Mouse (Mus musculus) kidney, adult 2 months (tissue): ENCODE data around the gene Lyrm1. TPM values are rescaled to one million over a fixed set of nuclear protein-coding genes. Genes with fewer than 3 reads are reported as not detected.

Source experiments
- DNase-seq: peaks from one replicate; pipeline ENCODE4 v3.0.0; 2021
- H3K27ac ChIP-seq: fragments of 200-500 bp; 2 replicates; pipeline ENCODE4 v1.5.1; 2012; ENCODE audit warnings: low read depth, low read length, control low read depth, inconsistent platforms; ENCODE audit not compliant: insufficient read depth
- H3K27me3 ChIP-seq: fragments of 200-500 bp; replicated peaks from 2 replicates; pipeline ENCODE4 v1.6.1; 2012; ENCODE audit warnings: mild to moderate bottlenecking, moderate library complexity, low read length, inconsistent platforms; ENCODE audit not compliant: control insufficient read depth, insufficient read depth
- H3K36me3 ChIP-seq: fragments of 200-500 bp; 2 replicates; pipeline ENCODE4 v1.6.1; 2012; ENCODE audit warnings: mild to moderate bottlenecking, moderate library complexity, low read length, inconsistent platforms; ENCODE audit not compliant: control insufficient read depth, insufficient read depth
- H3K4me1 ChIP-seq: fragments of 200-500 bp; 2 replicates; pipeline ENCODE4 v1.6.1; 2011; ENCODE audit warnings: low read length; ENCODE audit not compliant: control insufficient read depth, insufficient read depth
- H3K4me3 ChIP-seq: fragments of 200-500 bp; 2 replicates; pipeline ENCODE4 v1.5.1; 2011; ENCODE audit warnings: mild to moderate bottlenecking, low read depth, low read length, control low read depth; ENCODE audit not compliant: insufficient read depth
- CTCF ChIP-seq: fragments of 200-500 bp; conservative IDR thresholded peaks from 2 replicates; pipeline ENCODE4 v1.5.1; 2011; ENCODE audit warnings: low read depth, mild to moderate bottlenecking, control low read depth, low read length, moderate library complexity, mixed read lengths; ENCODE audit not compliant: insufficient read depth, insufficient read length
- POLR2A ChIP-seq: fragments of 200-500 bp; IDR thresholded peaks from one replicate; pipeline ENCODE4 v1.6.1; 2011; ENCODE audit warnings: low read depth, low read length, control low read depth
- WGBS: fragments of 180-500 bp; shearing (Covaris S2); methylation state at CpG from one replicate; pipeline ENCODE4 v1.1.7; 2018; 5-methylcytosine and 5-hydroxymethylcytosine counted together
- polyA plus RNA-seq: library from polyadenylated mRNA; depleted of rRNA; stranded (reverse); fragments of >200 nt; gene quantifications from 2 replicates; pipeline ENCODE4 v1.2.3, GENCODE M21; 2012

The Lyrm1 gene
- polyA plus RNA-seq, 1 experiment, result 6.7 TPM

- TF ChIP-seq POLR2A (no peak), CTCF (no peak)
- H3K36me3 ChIP-seq, result no peaks in the 10 kb centered on the region
- WGBS, result 81% methylated on average over 5 of the region's 5 CpGs
These were observed 31.2 kb upstream of the Lyrm1 start for GRCm38 (mm10) chr7:119864500-119864899.

GRCm38 (mm10) chr7:119866136-119866535, 29.5 kb upstream of the Lyrm1 start:
- TF ChIP-seq POLR2A (no peak), CTCF (no peak)
- H3K36me3 ChIP-seq, result no peaks in the 10 kb centered on the region; the same call in 1 of the 2 replicates
- DNase-seq, result no peak
- no peaks in the 10 kb centered on the region for H3K27me3 ChIP-seq
- WGBS, result 11% methylated on average over 1 of the region's 1 CpGs
- H3K4me1 ChIP-seq, result peaks cover 18% of the 10 kb centered on the region
- no peak overlapping the region for H3K4me3 ChIP-seq
- no peak overlapping the region for H3K27ac ChIP-seq

More at GRCm38 (mm10) chr7:119864500-119864899, 31.2 kb upstream of the Lyrm1 start:
- H3K4me3 ChIP-seq, result no peak overlapping the region
- H3K27me3 ChIP-seq, result no peaks in the 10 kb centered on the region
- no peak overlapping the region for H3K27ac ChIP-seq
- H3K4me1 ChIP-seq, result peaks cover 23% of the 10 kb centered on the region
- no peak for DNase-seq

GRCm38 (mm10) chr7:119872204-119872603, 23.5 kb upstream of the Lyrm1 start:
- Histone ChIP-seq H3K4me3 (no peak overlapping the region), H3K4me1 (peaks cover 9% of the 10 kb centered on the region; the same call in 1 of the 2 replicates), H3K27me3 (no peaks in the 10 kb centered on the region), H3K27ac (no peak overlapping the region), H3K36me3 (no peaks in the 10 kb centered on the region; the same call in 1 of the 2 replicates)
- WGBS, result 95% methylated on average over 4 of the region's 4 CpGs
- no peak for DNase-seq
- no peak for TF ChIP-seq CTCF

GRCm38 (mm10) chr7:119873050-119873449, 22.6 kb upstream of the Lyrm1 start:
- DNase-seq, result no peak
- 68% methylated on average over 2 of the region's 2 CpGs for WGBS
- H3K27ac ChIP-seq, result no peak overlapping the region
- peaks cover 9% of the 10 kb centered on the region; the same call in 1 of the 2 replicates for H3K4me1 ChIP-seq
- TF ChIP-seq CTCF, result no peak
- TF ChIP-seq POLR2A, result no peak
- peaks cover under 1% of the 10 kb centered on the region; the same call in 1 of the 2 replicates for H3K36me3 ChIP-seq
- no peaks in the 10 kb centered on the region for H3K27me3 ChIP-seq
- no peak overlapping the region for H3K4me3 ChIP-seq

- WGBS, result 33% methylated on average over 3 of the region's 3 CpGs
- H3K4me1 ChIP-seq, result peaks cover 24% of the 10 kb centered on the region
- DNase-seq, result peak; percentile 91
- H3K27ac ChIP-seq, result peak overlapping the region; percentile 68; the same call in 1 of the 2 replicates
- no peak overlapping the region for H3K4me3 ChIP-seq
- H3K27me3 ChIP-seq, result no peaks in the 10 kb centered on the region
- peaks cover 1% of the 10 kb centered on the region; the same call in 1 of the 2 replicates for H3K36me3 ChIP-seq
- no peak for TF ChIP-seq CTCF
- no peak for TF ChIP-seq POLR2A
These were observed 19.8 kb upstream of the Lyrm1 start for GRCm38 (mm10) chr7:119875776-119876440.

GRCm38 (mm10) chr7:119879171-119879570, 16.5 kb upstream of the Lyrm1 start:
- Histone ChIP-seq H3K27me3 (no peaks in the 10 kb centered on the region), H3K27ac (peak overlapping the region; percentile 94; the same call in 1 of the 2 replicates), H3K36me3 (peaks cover 1% of the 10 kb centered on the region; the same call in 1 of the 2 replicates), H3K4me3 (no peak overlapping the region), H3K4me1 (peaks cover 24% of the 10 kb centered on the region)
- DNase-seq, result no peak
- WGBS, result 87% methylated on average over 4 of the region's 4 CpGs
- no peak for TF ChIP-seq CTCF
- no peak for TF ChIP-seq POLR2A

GRCm38 (mm10) chr7:119880345-119880744, 15.3 kb upstream of the Lyrm1 start:
- peaks cover 20% of the 10 kb centered on the region for H3K4me1 ChIP-seq
- H3K4me3 ChIP-seq, result no peak overlapping the region
- TF ChIP-seq CTCF (no peak), POLR2A (no peak)
- WGBS, result 54% methylated on average over 5 of the region's 5 CpGs
- peak overlapping the region; percentile 94 for H3K27ac ChIP-seq
- DNase-seq, result peak; percentile 87
- no peaks in the 10 kb centered on the region for H3K27me3 ChIP-seq
- H3K36me3 ChIP-seq, result peaks cover 1% of the 10 kb centered on the region; the same call in 1 of the 2 replicates
